In the genomic region with DNA sequence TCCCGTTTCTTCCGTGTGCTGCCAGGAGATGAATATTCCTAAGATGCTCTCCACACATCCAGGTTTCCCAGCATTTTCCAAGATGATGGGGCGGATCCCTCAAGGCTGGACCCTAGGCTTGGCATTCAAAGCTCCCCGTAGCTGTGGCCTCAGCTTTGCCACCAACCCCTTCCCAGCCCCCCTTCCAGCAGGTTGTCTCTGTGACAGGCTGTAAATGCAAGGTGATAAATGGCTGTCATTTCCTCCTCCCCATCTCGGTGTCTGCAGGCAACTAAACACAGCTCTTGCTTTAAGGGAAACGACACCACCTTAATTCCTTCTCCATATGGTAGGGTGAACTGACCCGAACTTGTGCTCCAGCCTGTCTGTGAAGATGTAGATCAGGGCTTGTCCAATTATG, we compare ENCODE assay signal across 12 mouse cellular contexts. TPM values are rescaled to one million over a fixed set of nuclear protein-coding genes. Genes with fewer than 3 reads are reported as not detected.
DNase-seq lines count a peak whose midpoint lies in the region; ATAC-seq and TF ChIP-seq lines count a peak whose summit lies in the region.
"Had no signal": no experiment of that assay in that cellular context is flagged by ENCODE, and none has a peak within 500 bp of the region (broad histone marks: within the 10 kb centered on the region; RNA-seq: fewer than 3 reads in every experiment).

No protein-coding gene starts in this region.

- TF ChIP-seq POLR2A in limb, embryonic 14.5 days (IDR thresholded peaks at IDR 0.05; ENCODE audit: borderline replicate concordance, extremely low read depth, insufficient read depth, insufficient read length) = no peak

- no peak overlapping the region for H3K27ac ChIP-seq in kidney, embryonic 15.5 days
- H3K27ac ChIP-seq in kidney, embryonic 16.5 days (ENCODE audit: low read length) = no peak overlapping the region
- H3K27ac ChIP-seq in forebrain, postnatal 0 days (ENCODE audit: low read depth, low read length) = peak overlapping the region; percentile 16
- no peak overlapping the region for H3K27ac ChIP-seq in limb, embryonic 14.5 days (replicated peaks; ENCODE audit: low read depth, low read length)
- peak overlapping the region; percentile 83 for H3K27ac ChIP-seq in neural tube, embryonic 14.5 days (ENCODE audit: low read depth, low read length)
- H3K27ac ChIP-seq: lung, embryonic 15.5 days had no signal

- ATAC-seq in kidney, embryonic 15.5 days (replicated peaks; ENCODE audit: low FRiP score) = no peak
- no peak for ATAC-seq in kidney, embryonic 16.5 days (ENCODE audit: low FRiP score, low TSS enrichment)
- no peak for ATAC-seq in forebrain, postnatal 0 days
- no peak for ATAC-seq in limb, embryonic 14.5 days (ENCODE audit: low FRiP score, low read depth)
- ATAC-seq in neural tube, embryonic 14.5 days (ENCODE audit: low read depth) = peak; percentile 56
- ATAC-seq in erythroid progenitor cell, adult 5-6 weeks (replicated peaks; ENCODE audit: low FRiP score, poor library complexity, severe bottlenecking) = no peak

- peak; percentile 31 for DNase-seq in forebrain, postnatal 0 days
- no peak for DNase-seq in limb, embryonic 14.5 days (ENCODE audit: low spot score)
- DNase-seq in gastrocnemius, postnatal 10 days = no peak
- no peak for DNase-seq in adipocyte (ENCODE audit: low spot score)
- DNase-seq: adrenal gland, postnatal 14 days; cerebellum, adult 11 months; kidney, postnatal 36 days had no signal

- H3K9me3 ChIP-seq in kidney, embryonic 15.5 days (replicated peaks) = no peaks in the 10 kb centered on the region
- H3K9me3 ChIP-seq in kidney, embryonic 16.5 days (ENCODE audit: low read length) = no peaks in the 10 kb centered on the region
- H3K9me3 ChIP-seq in forebrain, postnatal 0 days (ENCODE audit: low read length) = no peaks in the 10 kb centered on the region
- H3K9me3 ChIP-seq in limb, embryonic 14.5 days (ENCODE audit: control insufficient read depth, low read length) = no peaks in the 10 kb centered on the region
- no peaks in the 10 kb centered on the region for H3K9me3 ChIP-seq in neural tube, embryonic 14.5 days (ENCODE audit: control insufficient read depth, low read length)
- H3K9me3 ChIP-seq: lung, embryonic 15.5 days had no signal

- peaks cover 20% of the 10 kb centered on the region for H3K4me1 ChIP-seq in kidney, embryonic 15.5 days
- peaks cover 16% of the 10 kb centered on the region for H3K4me1 ChIP-seq in kidney, embryonic 16.5 days (ENCODE audit: insufficient read depth, low read length)
- peaks cover 17% of the 10 kb centered on the region for H3K4me1 ChIP-seq in forebrain, postnatal 0 days (ENCODE audit: insufficient read depth)
- H3K4me1 ChIP-seq in limb, embryonic 14.5 days (ENCODE audit: control insufficient read depth, insufficient read depth, low read length) = peaks cover 14% of the 10 kb centered on the region
- H3K4me1 ChIP-seq in neural tube, embryonic 14.5 days (ENCODE audit: control insufficient read depth, insufficient read depth, low read length) = peaks cover 17% of the 10 kb centered on the region

- H3K27me3 ChIP-seq in kidney, embryonic 15.5 days = peaks cover 20% of the 10 kb centered on the region; the same call in 1 of the 2 replicates
- H3K27me3 ChIP-seq in kidney, embryonic 16.5 days (ENCODE audit: insufficient read depth, low read length) = no peaks in the 10 kb centered on the region
- H3K27me3 ChIP-seq in forebrain, postnatal 0 days (ENCODE audit: insufficient read depth, low read length) = no peaks in the 10 kb centered on the region
- H3K27me3 ChIP-seq in limb, embryonic 14.5 days (ENCODE audit: control insufficient read depth, insufficient read depth, low read length) = no peaks in the 10 kb centered on the region; the same call in 1 of the 2 replicates
- H3K27me3 ChIP-seq in neural tube, embryonic 14.5 days (ENCODE audit: control insufficient read depth, insufficient read depth, low read length) = no peaks in the 10 kb centered on the region

- no peak overlapping the region for H3K9ac ChIP-seq in kidney, embryonic 15.5 days
- H3K9ac ChIP-seq in kidney, embryonic 16.5 days (replicated peaks; ENCODE audit: low read length) = no peak overlapping the region
- 0 out of 2 replicates have a peak overlapping the region, but pooled peaks have one; percentile 14 for H3K9ac ChIP-seq in forebrain, postnatal 0 days
- no peak overlapping the region for H3K9ac ChIP-seq in limb, embryonic 14.5 days (ENCODE audit: low read depth, low read length, severe bottlenecking)
- no peak overlapping the region for H3K9ac ChIP-seq in neural tube, embryonic 14.5 days (replicated peaks; ENCODE audit: low read depth, low read length)
- H3K9ac ChIP-seq: lung, embryonic 15.5 days had no signal

- under 1% methylated on average over 7 of the region's 7 CpGs for WGBS in kidney, embryonic 15.5 days
- WGBS in kidney, embryonic 16.5 days = 1% methylated on average over 7 of the region's 7 CpGs
- WGBS in forebrain, postnatal 0 days = 8% methylated on average over 7 of the region's 7 CpGs
- 0% methylated on average over 7 of the region's 7 CpGs for WGBS in limb, embryonic 14.5 days
- 3% methylated on average over 7 of the region's 7 CpGs for WGBS in neural tube, embryonic 14.5 days

- no peak for TF ChIP-seq CTCF in forebrain, postnatal 0 days (IDR thresholded peaks at IDR 0.05; ENCODE audit: low read depth)

- no peak overlapping the region for H3K4me3 ChIP-seq in kidney, embryonic 15.5 days (replicated peaks)
- H3K4me3 ChIP-seq in kidney, embryonic 16.5 days (ENCODE audit: low read length) = no peak overlapping the region
- no peak overlapping the region for H3K4me3 ChIP-seq in forebrain, postnatal 0 days (ENCODE audit: low read depth, low read length)
- no peak overlapping the region for H3K4me3 ChIP-seq in limb, embryonic 14.5 days (replicated peaks; ENCODE audit: low read length)
- H3K4me3 ChIP-seq in neural tube, embryonic 14.5 days (ENCODE audit: low read depth, low read length) = no peak overlapping the region
- H3K4me3 ChIP-seq: lung, embryonic 15.5 days had no signal

- H3K36me3 ChIP-seq in kidney, embryonic 15.5 days = 0 out of 2 replicates have a peak, but pooled peaks cover under 1% of the 10 kb centered on the region
- H3K36me3 ChIP-seq in kidney, embryonic 16.5 days (ENCODE audit: insufficient read depth, low read length) = no peaks in the 10 kb centered on the region
- H3K36me3 ChIP-seq in forebrain, postnatal 0 days (ENCODE audit: insufficient read depth) = no peaks in the 10 kb centered on the region
- no peaks in the 10 kb centered on the region for H3K36me3 ChIP-seq in limb, embryonic 14.5 days (ENCODE audit: control insufficient read depth, insufficient read depth, low read length)
- no peaks in the 10 kb centered on the region for H3K36me3 ChIP-seq in neural tube, embryonic 14.5 days (ENCODE audit: control insufficient read depth, insufficient read depth, low read length)
- H3K36me3 ChIP-seq: lung, embryonic 15.5 days had no signal

- H3K4me2 ChIP-seq in kidney, embryonic 15.5 days = peak overlapping the region; percentile 39
- H3K4me2 ChIP-seq in kidney, embryonic 16.5 days (replicated peaks; ENCODE audit: low read depth, low read length) = no peak overlapping the region
- peak overlapping the region; percentile 30; the same call in 1 of the 2 replicates for H3K4me2 ChIP-seq in forebrain, postnatal 0 days (ENCODE audit: low read depth)
- peak overlapping the region; percentile 26; the same call in 1 of the 2 replicates for H3K4me2 ChIP-seq in limb, embryonic 14.5 days (replicated peaks; ENCODE audit: low read depth, low read length, severe bottlenecking)
- H3K4me2 ChIP-seq in neural tube, embryonic 14.5 days (ENCODE audit: low read depth, low read length) = peak overlapping the region; percentile 21; the same call in 1 of the 2 replicates
- H3K4me2 ChIP-seq: lung, embryonic 15.5 days had no signal

RNA-seq across cellular contexts. Expression of gene Tti1, which starts 52.6 kb away (rescaled TPM):
- 28.1 and 29.8 TPM in 2 replicates for polyA plus RNA-seq in kidney, embryonic 15.5 days (2015; fragmentation: Nextera tagmentation; extraction: Ambion mirVana)
- 30.1 and 33.6 TPM in 2 replicates for polyA plus RNA-seq in kidney, embryonic 16.5 days (2015; fragmentation: Nextera tagmentation; extraction: Ambion mirVana)
- total RNA-seq in forebrain, postnatal 0 days (2014; rRNA removed) = 17.3 and 19.9 TPM in 2 replicates
- polyA plus RNA-seq in forebrain, postnatal 0 days (2015; fragmentation: Nextera tagmentation; extraction: Ambion mirVana) = 6.6 and 8.1 TPM in 2 replicates
- 23.7 and 25.5 TPM in 2 replicates for polyA plus RNA-seq in limb, embryonic 14.5 days (2012; rRNA removed)
- 19.1 and 20.1 TPM in 2 replicates for polyA plus RNA-seq in limb, embryonic 14.5 days (2014; fragmentation: Nextera tagmentation; extraction: Ambion mirVana)
- 13.8 and 16.9 TPM in 2 replicates for polyA plus RNA-seq in neural tube, embryonic 14.5 days (2014; fragmentation: Nextera tagmentation; extraction: Ambion mirVana)
- 13.7 and 18.4 TPM in 2 replicates for total RNA-seq in erythroid progenitor cell, adult 5-6 weeks (2015; ENCODE audit: low replicate concordance)
- 9.2 and 16.4 TPM in 2 replicates for total RNA-seq in erythroid progenitor cell, adult 5-6 weeks (2017; ENCODE audit: low replicate concordance)
- total RNA-seq in gastrocnemius, postnatal 10 days (2021) = 10 to 100 TPM; 15.7 to 16.6 TPM

RNA-seq across cellular contexts. Expression of gene Rprd1b, which starts 52.7 kb away (rescaled TPM):
- 44.8 and 48.9 TPM in 2 replicates for polyA plus RNA-seq in kidney, embryonic 15.5 days (2015; fragmentation: Nextera tagmentation; extraction: Ambion mirVana)
- polyA plus RNA-seq in kidney, embryonic 16.5 days (2015; fragmentation: Nextera tagmentation; extraction: Ambion mirVana) = 44.1 and 49.3 TPM in 2 replicates
- 39.8 and 61.3 TPM in 2 replicates for total RNA-seq in forebrain, postnatal 0 days (2014; rRNA removed)
- 12.9 and 18.8 TPM in 2 replicates for polyA plus RNA-seq in forebrain, postnatal 0 days (2015; fragmentation: Nextera tagmentation; extraction: Ambion mirVana)
- 30.6 and 32.5 TPM in 2 replicates for polyA plus RNA-seq in limb, embryonic 14.5 days (2012; rRNA removed)
- 37.1 and 44.8 TPM in 2 replicates for polyA plus RNA-seq in limb, embryonic 14.5 days (2014; fragmentation: Nextera tagmentation; extraction: Ambion mirVana)
- polyA plus RNA-seq in neural tube, embryonic 14.5 days (2014; fragmentation: Nextera tagmentation; extraction: Ambion mirVana) = 34.4 and 38.6 TPM in 2 replicates
- 50.1 and 57.0 TPM in 2 replicates for total RNA-seq in erythroid progenitor cell, adult 5-6 weeks (2015; ENCODE audit: low replicate concordance)
- 34.4 and 44.5 TPM in 2 replicates for total RNA-seq in erythroid progenitor cell, adult 5-6 weeks (2017; ENCODE audit: low replicate concordance)
- total RNA-seq in gastrocnemius, postnatal 10 days (2021) = 10 to 100 TPM; 28.2 to 33.0 TPM

Comparison
In these comparisons a context has a peak if more than half of its experiments do, and no peak if none do; other contexts are left out.
1. H3K27ac ChIP-seq: peak in forebrain, postnatal 0 days (single experiment) and neural tube, embryonic 14.5 days (single experiment); none in kidney, embryonic 15.5 days (single experiment), kidney, embryonic 16.5 days (single experiment) and limb, embryonic 14.5 days (single experiment).